Comparison of ENCODE assay signal across 25 mouse cellular contexts in the genomic region with DNA sequence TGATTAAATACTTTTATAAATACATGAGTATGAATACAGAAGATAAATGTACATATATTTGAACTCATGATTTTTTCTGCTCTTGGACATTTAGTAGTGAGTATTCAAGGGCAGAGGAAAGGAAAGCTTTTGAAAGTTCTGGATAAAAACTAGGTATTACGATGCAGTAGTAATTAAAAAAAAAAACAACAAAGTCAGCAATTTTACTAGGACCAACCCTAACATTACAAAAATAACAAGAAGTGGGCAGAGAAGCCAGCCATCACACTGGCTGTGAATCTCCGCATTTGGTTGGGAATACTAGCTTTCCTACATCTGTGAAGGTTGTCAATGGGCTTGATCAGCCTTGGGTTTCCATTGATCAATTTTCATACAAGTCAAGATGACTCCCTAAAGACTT.
"Had no signal": no experiment of that assay in that cellular context is flagged by ENCODE, and none has a peak within 500 bp of the region (broad histone marks: within the 10 kb centered on the region; RNA-seq: fewer than 3 reads in every experiment).

No protein-coding gene starts in this region.

- H3K4me3 ChIP-seq: embryonic facial prominence, embryonic 10.5 days; embryonic facial prominence, embryonic 12.5 days; embryonic facial prominence, embryonic 13.5 days; embryonic facial prominence, embryonic 15.5 days; erythroblast, embryonic 14.5 days; forebrain, embryonic 10.5 days; forebrain, embryonic 12.5 days; forebrain, embryonic 13.5 days; forebrain, embryonic 15.5 days; gastrocnemius, adult 2 months; heart, adult 2 months; heart, embryonic 10.5 days had no signal

- H3K27me3 ChIP-seq: embryonic facial prominence, embryonic 12.5 days; embryonic facial prominence, embryonic 13.5 days; embryonic facial prominence, embryonic 15.5 days; forebrain, embryonic 12.5 days; forebrain, embryonic 13.5 days; forebrain, embryonic 15.5 days had no signal

- H3K27ac ChIP-seq: embryonic facial prominence, embryonic 10.5 days; embryonic facial prominence, embryonic 12.5 days; embryonic facial prominence, embryonic 13.5 days; embryonic facial prominence, embryonic 15.5 days; forebrain, embryonic 10.5 days; forebrain, embryonic 12.5 days; forebrain, embryonic 13.5 days; forebrain, embryonic 15.5 days; gastrocnemius, adult 2 months; heart, adult 2 months; heart, embryonic 10.5 days had no signal

- H3K9ac ChIP-seq: embryonic facial prominence, embryonic 12.5 days; embryonic facial prominence, embryonic 13.5 days; embryonic facial prominence, embryonic 15.5 days; forebrain, embryonic 12.5 days; forebrain, embryonic 13.5 days; forebrain, embryonic 15.5 days; forebrain, postnatal 0 days had no signal

- H3K9me3 ChIP-seq: embryonic facial prominence, embryonic 10.5 days; embryonic facial prominence, embryonic 12.5 days; embryonic facial prominence, embryonic 13.5 days; embryonic facial prominence, embryonic 15.5 days; forebrain, embryonic 10.5 days; forebrain, embryonic 12.5 days; forebrain, embryonic 13.5 days; forebrain, embryonic 15.5 days; heart, embryonic 10.5 days had no signal

- H3K4me1 ChIP-seq: embryonic facial prominence, embryonic 10.5 days; embryonic facial prominence, embryonic 12.5 days; embryonic facial prominence, embryonic 13.5 days; embryonic facial prominence, embryonic 15.5 days; forebrain, embryonic 10.5 days; forebrain, embryonic 12.5 days; forebrain, embryonic 13.5 days; forebrain, embryonic 15.5 days; heart, embryonic 10.5 days had no signal

- H3K4me2 ChIP-seq: embryonic facial prominence, embryonic 12.5 days; embryonic facial prominence, embryonic 13.5 days; embryonic facial prominence, embryonic 15.5 days; forebrain, embryonic 12.5 days; forebrain, embryonic 13.5 days; forebrain, embryonic 15.5 days had no signal

- DNase-seq: cerebellum, adult 9-10 months; cerebellum, adult 9-11 months; cerebellum, postnatal 10 days; cerebellum, postnatal 14 days; cerebellum, postnatal 25 days; cerebellum, postnatal 36 days; forebrain, postnatal 0 days; gastrocnemius, adult 2 months; gastrocnemius, postnatal 10 days; gastrocnemius, postnatal 14 days; gastrocnemius, postnatal 25 days; gastrocnemius, postnatal 36 days; heart, adult 11 months; heart, adult 18-20 months; heart, adult 2 months had no signal

- H3K36me3 ChIP-seq: embryonic facial prominence, embryonic 10.5 days; embryonic facial prominence, embryonic 12.5 days; embryonic facial prominence, embryonic 13.5 days; embryonic facial prominence, embryonic 15.5 days; forebrain, embryonic 10.5 days; forebrain, embryonic 12.5 days; forebrain, embryonic 15.5 days; heart, embryonic 10.5 days had no signal
